ENCODE assay signal across 8 mouse cellular contexts in genomic region chr3:104511538-104512423, GRCm38 (mm10). TPM values are rescaled to one million over a fixed set of nuclear protein-coding genes. Genes with fewer than 3 reads are reported as not detected.
DNase-seq lines count a peak whose midpoint lies in the region; ATAC-seq and TF ChIP-seq lines count a peak whose summit lies in the region.

TSS of gene Lrig2 (minus strand) at chr3:104511918.

- H3K79me3 ChIP-seq in C2C12 (ENCODE audit: low read depth), result peaks cover 30% of the 10 kb centered on the region

- peaks cover 45% of the 10 kb centered on the region for H3K79me2 ChIP-seq in C2C12 (ENCODE audit: control insufficient read depth, insufficient read depth)
- H3K79me2 ChIP-seq in liver, adult 2 months (ENCODE audit: control insufficient read depth, insufficient read depth, low read length), result peaks cover 19% of the 10 kb centered on the region; the same call in 1 of the 2 replicates
- H3K79me2 ChIP-seq in myocyte (ENCODE audit: control insufficient read depth, insufficient read depth), result peaks cover 41% of the 10 kb centered on the region

- under 1% methylated on average over 69 of the region's 71 CpGs for WGBS in heart, embryonic 11.5 days (ENCODE audit: insufficient replicate concordance)
- 0% methylated on average over 66 of the region's 71 CpGs for WGBS in kidney, embryonic 16.5 days
- WGBS in liver, adult 2 months, result under 1% methylated on average over 71 of the region's 71 CpGs

- H3K4me2 ChIP-seq in heart, embryonic 11.5 days, result peak within 1 kb of the TSS; percentile 74
- H3K4me2 ChIP-seq in kidney, embryonic 16.5 days (replicated peaks; ENCODE audit: low read depth, low read length), result peak within 1 kb of the TSS; percentile 68
- peak within 1 kb of the TSS; percentile 77 for H3K4me2 ChIP-seq in myocyte (ENCODE audit: low read depth)

- peak within 1 kb of the TSS; percentile 94 for H3K27ac ChIP-seq in heart, embryonic 11.5 days (ENCODE audit: low read depth, low read length)
- H3K27ac ChIP-seq in kidney, embryonic 16.5 days (ENCODE audit: low read length), result peak within 1 kb of the TSS; percentile 96
- peak within 1 kb of the TSS; percentile 87 for H3K27ac ChIP-seq in liver, adult 2 months (replicated peaks; ENCODE audit: insufficient read depth, low read depth, low read length)

- H3K36me3 ChIP-seq in C2C12 (ENCODE audit: control insufficient read depth, insufficient read depth) (no peaks in the 10 kb centered on the region), myocyte (ENCODE audit: control insufficient read depth, insufficient read depth) (no peaks in the 10 kb centered on the region)
- no peaks in the 10 kb centered on the region for H3K36me3 ChIP-seq in erythroblast, embryonic 14.5 days (ENCODE audit: control insufficient read depth)
- no peaks in the 10 kb centered on the region for H3K36me3 ChIP-seq in heart, embryonic 11.5 days (ENCODE audit: control insufficient read depth, insufficient read depth, low read length)
- H3K36me3 ChIP-seq in kidney, embryonic 16.5 days (ENCODE audit: insufficient read depth, low read length), result no peaks in the 10 kb centered on the region
- no peaks in the 10 kb centered on the region for H3K36me3 ChIP-seq in liver, adult 2 months (ENCODE audit: control insufficient read depth, insufficient read depth, low read length)
- no peaks in the 10 kb centered on the region for H3K36me3 ChIP-seq in splenic B cell, adult 2 months (ENCODE audit: control insufficient read depth, insufficient read depth, low read length, poor library complexity, severe bottlenecking)

- H3K27me3 ChIP-seq in C2C12 (ENCODE audit: control insufficient read depth, insufficient read depth, insufficient read length) (no peaks in the 10 kb centered on the region), myocyte (ENCODE audit: control insufficient read depth, insufficient read depth, insufficient read length) (no peaks in the 10 kb centered on the region)
- no peaks in the 10 kb centered on the region for H3K27me3 ChIP-seq in erythroblast, embryonic 14.5 days (ENCODE audit: control insufficient read depth)
- no peaks in the 10 kb centered on the region for H3K27me3 ChIP-seq in heart, embryonic 11.5 days (ENCODE audit: control insufficient read depth, insufficient read depth, low read length)
- H3K27me3 ChIP-seq in kidney, embryonic 16.5 days (ENCODE audit: insufficient read depth, low read length), result no peaks in the 10 kb centered on the region
- H3K27me3 ChIP-seq in liver, adult 2 months (ENCODE audit: control insufficient read depth, insufficient read depth, low read length), result no peaks in the 10 kb centered on the region
- no peaks in the 10 kb centered on the region for H3K27me3 ChIP-seq in splenic B cell, adult 2 months (ENCODE audit: control insufficient read depth, insufficient read depth, low read length, poor library complexity, severe bottlenecking)

- H3K4me3 ChIP-seq in C2C12 (ENCODE audit: insufficient read depth, poor library complexity, severe bottlenecking), result peak within 1 kb of the TSS; percentile 79
- peak within 1 kb of the TSS; percentile 97 for H3K4me3 ChIP-seq in erythroblast, embryonic 14.5 days (replicated peaks)
- peak within 1 kb of the TSS; percentile 94 for H3K4me3 ChIP-seq in heart, embryonic 11.5 days (ENCODE audit: low read depth, low read length)
- peak within 1 kb of the TSS; percentile 91 for H3K4me3 ChIP-seq in kidney, embryonic 16.5 days (ENCODE audit: low read length)
- peak within 1 kb of the TSS; percentile 93 for H3K4me3 ChIP-seq in liver, adult 2 months (ENCODE audit: insufficient read depth, low read depth, low read length)
- peak within 1 kb of the TSS; percentile 79 for H3K4me3 ChIP-seq in myocyte

- H3K9ac ChIP-seq in heart, embryonic 11.5 days (ENCODE audit: low read depth, low read length), result peak within 1 kb of the TSS; percentile 85
- peak within 1 kb of the TSS; percentile 79 for H3K9ac ChIP-seq in kidney, embryonic 16.5 days (replicated peaks; ENCODE audit: low read length)
- peak within 1 kb of the TSS; percentile 87 for H3K9ac ChIP-seq in liver, adult 2 months (ENCODE audit: low read depth, low read length)

- TF ChIP-seq POLR2A in brain, embryonic 14.5 days (IDR thresholded peaks at IDR 0.05; ENCODE audit: borderline replicate concordance, extremely low read depth, insufficient read depth, insufficient read length, poor library complexity, severe bottlenecking), result peak; percentile 81
- TF ChIP-seq POLR2A in liver, adult 2 months (IDR thresholded peaks at IDR 0.05; ENCODE audit: extremely low read depth, insufficient read depth, low read length), result 0 out of 2 replicates have a peak, but pooled peaks have one; percentile 35
- peak; percentile 67 for TF ChIP-seq POLR2A in myocyte (IDR thresholded peaks at IDR 0.05; ENCODE audit: insufficient read length, low read depth)

- peak; percentile 98 for ATAC-seq in heart, embryonic 11.5 days (replicated peaks; ENCODE audit: insufficient number of reproducible peaks, low FRiP score, low TSS enrichment)
- ATAC-seq in kidney, embryonic 16.5 days (ENCODE audit: low FRiP score, low TSS enrichment), result peak; percentile 98

- peak; percentile 100 for DNase-seq in brain, embryonic 14.5 days (ENCODE audit: low read depth)
- peak; percentile 94 for DNase-seq in liver, adult 2 months (ENCODE audit: extremely low read depth, low read depth, low spot score)
- peak; percentile 99 for DNase-seq in splenic B cell, adult 2 months (ENCODE audit: low read depth, low spot score)

- H3K4me1 ChIP-seq in erythroblast, embryonic 14.5 days (ENCODE audit: control insufficient read depth), result peaks cover 39% of the 10 kb centered on the region
- peaks cover 4% of the 10 kb centered on the region; the same call in 1 of the 2 replicates for H3K4me1 ChIP-seq in heart, embryonic 11.5 days (ENCODE audit: control insufficient read depth, insufficient read depth, low read length)
- peaks cover 15% of the 10 kb centered on the region for H3K4me1 ChIP-seq in kidney, embryonic 16.5 days (ENCODE audit: insufficient read depth, low read length)
- peaks cover 4% of the 10 kb centered on the region; the same call in 1 of the 2 replicates for H3K4me1 ChIP-seq in liver, adult 2 months (ENCODE audit: control insufficient read depth, insufficient read depth, low read length)

- no peaks in the 10 kb centered on the region for H3K9me3 ChIP-seq in erythroblast, embryonic 14.5 days (ENCODE audit: control insufficient read depth, low read length)
- no peaks in the 10 kb centered on the region for H3K9me3 ChIP-seq in heart, embryonic 11.5 days (replicated peaks; ENCODE audit: control insufficient read depth, low read length)
- no peaks in the 10 kb centered on the region for H3K9me3 ChIP-seq in kidney, embryonic 16.5 days (ENCODE audit: low read length)

- peak within 1 kb of the TSS; percentile 89 for H3ac ChIP-seq in C2C12 (ENCODE audit: control insufficient read depth, insufficient read length, low read depth)
- H3ac ChIP-seq in myocyte (ENCODE audit: control insufficient read depth, insufficient read length), result peak within 1 kb of the TSS; percentile 33

- peak; percentile 58 for TF ChIP-seq CTCF in C2C12 (IDR thresholded peaks at IDR 0.05; ENCODE audit: control insufficient read depth, insufficient read depth, insufficient read length)
- peak; percentile 77 for TF ChIP-seq CTCF in brain, embryonic 14.5 days (IDR thresholded peaks at IDR 0.05; ENCODE audit: borderline replicate concordance, extremely low read depth, insufficient read depth, insufficient read length)
- peak; percentile 83 for TF ChIP-seq CTCF in liver, adult 2 months (IDR thresholded peaks at IDR 0.05; ENCODE audit: low read depth, low read length)

TF ChIP-seq in C2C12, 6 proteins besides CTCF, POLR2A, EP300 and RAD21:
- peak; percentile 52 for TF ChIP-seq MYOD1 (IDR thresholded peaks at IDR 0.05; ENCODE audit: control insufficient read depth, insufficient read length, low read depth)
- TF ChIP-seq USF1 (IDR thresholded peaks at IDR 0.05; ENCODE audit: low read depth), result no peak
- TF ChIP-seq MYOG (IDR thresholded peaks at IDR 0.05; ENCODE audit: control insufficient read depth, extremely low read depth, insufficient read length), result no peak

TF ChIP-seq in myocyte, 11 proteins besides CTCF, POLR2A, EP300 and RAD21:
- TF ChIP-seq CEBPB (IDR thresholded peaks at IDR 0.05; ENCODE audit: insufficient read depth, poor library complexity, severe bottlenecking), result no peak
- peak in 2 of 3 experiments; percentile 76 to 83 for TF ChIP-seq MYOD1 (IDR thresholded peaks at IDR 0.05; ENCODE audit: control insufficient read depth in 1 of 3, insufficient read length in 2 of 3, low read depth in 2 of 3)
- TF ChIP-seq MYOG (IDR thresholded peaks at IDR 0.05; ENCODE audit: control insufficient read depth in 1 of 3, insufficient read depth in 1 of 3, insufficient read length in 2 of 3, low read depth in 2 of 3), result peak; percentile 60 to 86 (median 69)
- peak; percentile 75 for TF ChIP-seq POLR2AphosphoS2 (IDR thresholded peaks at IDR 0.05; ENCODE audit: insufficient read length, low read depth)
- TF ChIP-seq REST (IDR thresholded peaks at IDR 0.05; ENCODE audit: insufficient read depth, insufficient read length), result no peak
- peak; percentile 53 for TF ChIP-seq SRF (IDR thresholded peaks at IDR 0.05; ENCODE audit: control insufficient read depth, insufficient read length, low read depth)
- TF ChIP-seq TCF12 (IDR thresholded peaks at IDR 0.05; ENCODE audit: insufficient read depth, poor library complexity, severe bottlenecking), result peak; percentile 58

RNA-seq across cellular contexts. Expression of gene Lrig2, which starts in this region (rescaled TPM):
- polyA plus RNA-seq in C2C12 (2012; fragmentation: generic; extraction: Trizol), result 2.7 TPM
- polyA plus RNA-seq in brain, embryonic 14.5 days (2012; rRNA removed), result 25.2 and 30.3 TPM in 2 replicates
- polyA plus RNA-seq in erythroblast, embryonic 14.5 days (2012), result 0.11 and 0.19 TPM in 2 replicates
- 12.7 and 17.2 TPM in 2 replicates for polyA plus RNA-seq in heart, embryonic 11.5 days (2014; fragmentation: Nextera tagmentation; extraction: Ambion mirVana)
- 15.6 TPM in 2 replicates for polyA plus RNA-seq in kidney, embryonic 16.5 days (2015; fragmentation: Nextera tagmentation; extraction: Ambion mirVana)
- total RNA-seq in liver, adult 2 months (2014; rRNA removed), result 5.8 and 7.1 TPM in 2 replicates
- polyA plus RNA-seq in liver, adult 2 months (2012; rRNA removed), result 2.2 and 2.8 TPM in 2 replicates
- 4.8 TPM for polyA plus RNA-seq in myocyte (2012; fragmentation: generic; extraction: Trizol)

Comparison
In these comparisons a context has a peak if more than half of its experiments do, and no peak if none do; other contexts are left out.
1. Peak in every context shown above with its lines: DNase-seq, ATAC-seq, H3K4me3 ChIP-seq and H3K27ac ChIP-seq.